Mouse (Mus musculus) lung, embryonic 16.5 days (tissue): ENCODE data around the gene Fen1. TPM values are rescaled to one million over a fixed set of nuclear protein-coding genes. Genes with fewer than 3 reads are reported as not detected.
"Not testable (repeated sequence)": the region's sequence is repeated elsewhere in the genome, so short reads cannot be mapped to it uniquely, and the experiment has no call there.

Source experiments
- ATAC-seq: fragments of 200-750 bp; cut with Nextera tagmentation; 2 replicates; pipeline ENCODE4 v1.8.0; 2017; ENCODE audit warnings: low read depth, mild to moderate bottlenecking, moderate library complexity
- H3K27ac ChIP-seq: fragments of 300-500 bp; sonication (generic); 2 replicates; pipeline ENCODE4 v1.5.1; 2014; ENCODE audit warnings: mild to moderate bottlenecking, control low read depth, low read length
- H3K27me3 ChIP-seq: fragments of 300-500 bp; sonication (generic); 2 replicates; pipeline ENCODE4 v1.6.1; 2014; ENCODE audit warnings: low read depth, low read length, mixed read lengths; ENCODE audit not compliant: control insufficient read depth, insufficient read depth
- H3K36me3 ChIP-seq: fragments of 300-500 bp; sonication (generic); 2 replicates; pipeline ENCODE4 v1.6.1; 2014; ENCODE audit warnings: low read length; ENCODE audit not compliant: control insufficient read depth, insufficient read depth
- H3K4me1 ChIP-seq: fragments of 300-500 bp; sonication (generic); replicated peaks from 2 replicates; pipeline ENCODE4 v1.6.1; 2014; ENCODE audit warnings: low read length, mixed read lengths; ENCODE audit not compliant: control insufficient read depth, insufficient read depth
- H3K4me2 ChIP-seq: fragments of 300-500 bp; sonication (generic); 2 replicates; pipeline ENCODE4 v1.6.1; 2014; ENCODE audit warnings: low read depth, low read length, control low read depth
- H3K4me3 ChIP-seq: fragments of 300-500 bp; sonication (generic); 2 replicates; pipeline ENCODE4 v1.5.1; 2014; ENCODE audit warnings: mild to moderate bottlenecking, low read length, control low read depth
- H3K9ac ChIP-seq: fragments of 300-500 bp; sonication (generic); 2 replicates; pipeline ENCODE4 v1.6.1; 2014; ENCODE audit warnings: low read length, control low read depth
- H3K9me3 ChIP-seq: fragments of 300-500 bp; sonication (generic); 2 replicates; pipeline ENCODE4 v1.6.1; 2016; ENCODE audit warnings: low read length; ENCODE audit not compliant: control insufficient read depth
- WGBS: fragments of 180-500 bp; shearing (Covaris S2); extraction: QIAGEN DNeasy Blood & Tissue Kit; methylation state at CpG from one replicate; pipeline ENCODE4 v1.1.7; 2014; 5-methylcytosine and 5-hydroxymethylcytosine counted together
- microRNA-seq: library from miRNA; unstranded; fragments of <30 nt; microRNA quantifications from one replicate; pipeline ENCODE4, GENCODE M21; 2016
- polyA plus RNA-seq: library from polyadenylated mRNA; unstranded; fragments of >200 nt; fragmentation: Nextera tagmentation; extraction: Ambion mirVana; gene quantifications from 2 replicates; pipeline ENCODE4 v1.2.1, GENCODE M21; 2015

The Fen1 gene
- polyA plus RNA-seq, 1 experiment from 2014 or later: 106 TPM

DNA sequence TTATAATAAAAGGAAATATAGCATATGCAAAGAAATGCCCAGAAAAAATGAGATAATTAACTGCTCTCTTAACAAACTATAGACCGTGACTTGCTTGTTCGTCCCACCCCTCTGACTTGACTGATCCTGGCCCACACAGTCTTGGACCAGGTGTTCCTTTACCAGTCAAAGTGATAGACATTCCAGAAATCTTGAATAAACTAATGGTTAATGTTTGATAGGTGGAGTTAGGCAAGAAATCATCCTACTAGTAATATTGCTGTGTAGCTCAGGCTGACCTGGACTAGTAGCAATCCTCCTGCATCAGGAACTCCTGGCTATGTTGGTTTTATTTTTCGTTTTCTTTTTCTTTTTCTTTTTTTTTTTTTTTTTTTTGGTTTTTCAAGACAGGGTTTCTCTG, 35.5 kb downstream of the Fen1 start:
- no peak for ATAC-seq
- H3K9me3 ChIP-seq: no peaks in the 10 kb centered on the region
- H3K4me3 ChIP-seq: no peak overlapping the region
- H3K27me3 ChIP-seq: no peaks in the 10 kb centered on the region
- H3K9ac ChIP-seq: no peak overlapping the region
- no peaks in the 10 kb centered on the region for H3K4me1 ChIP-seq
- WGBS: 80% methylated on average over 3 of the region's 3 CpGs
- no peaks in the 10 kb centered on the region for H3K36me3 ChIP-seq
- no peak overlapping the region for H3K4me2 ChIP-seq
- H3K27ac ChIP-seq: no peak overlapping the region

DNA sequence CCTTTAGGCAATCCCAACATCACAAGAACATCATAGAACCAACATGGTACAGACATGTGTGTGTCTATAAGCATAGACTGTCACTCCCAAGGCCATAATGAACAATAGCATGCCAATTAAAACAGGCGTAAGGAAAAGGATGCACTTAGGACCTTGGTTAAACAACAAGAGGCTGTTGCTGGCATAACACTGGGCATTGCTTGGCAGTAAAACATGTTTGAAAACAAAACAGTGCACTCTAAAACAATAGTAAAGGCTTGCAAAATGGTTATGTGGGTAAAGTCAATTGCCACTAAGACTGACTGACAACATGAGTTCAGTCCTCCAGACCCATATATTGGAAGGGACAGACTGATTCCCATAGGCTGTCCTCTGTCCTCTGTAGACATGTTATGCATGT, 36.0 kb downstream of the Fen1 start:
- no peak overlapping the region for H3K4me2 ChIP-seq
- no peaks in the 10 kb centered on the region for H3K36me3 ChIP-seq
- no peaks in the 10 kb centered on the region for H3K4me1 ChIP-seq
- no peak for ATAC-seq
- H3K4me3 ChIP-seq: no peak overlapping the region
- H3K27me3 ChIP-seq: no peaks in the 10 kb centered on the region
- 73% methylated on average over 1 of the region's 1 CpGs for WGBS
- no peak overlapping the region for H3K27ac ChIP-seq
- no peak overlapping the region for H3K9ac ChIP-seq
- no peaks in the 10 kb centered on the region for H3K9me3 ChIP-seq

GRCm38 (mm10) chr19:10167112-10167511, 36.9 kb downstream of the Fen1 start:
- WGBS: 51% methylated on average over 4 of the region's 4 CpGs
- Histone ChIP-seq H3K4me3 (no peak overlapping the region), H3K4me1 (no peaks in the 10 kb centered on the region)

DNA sequence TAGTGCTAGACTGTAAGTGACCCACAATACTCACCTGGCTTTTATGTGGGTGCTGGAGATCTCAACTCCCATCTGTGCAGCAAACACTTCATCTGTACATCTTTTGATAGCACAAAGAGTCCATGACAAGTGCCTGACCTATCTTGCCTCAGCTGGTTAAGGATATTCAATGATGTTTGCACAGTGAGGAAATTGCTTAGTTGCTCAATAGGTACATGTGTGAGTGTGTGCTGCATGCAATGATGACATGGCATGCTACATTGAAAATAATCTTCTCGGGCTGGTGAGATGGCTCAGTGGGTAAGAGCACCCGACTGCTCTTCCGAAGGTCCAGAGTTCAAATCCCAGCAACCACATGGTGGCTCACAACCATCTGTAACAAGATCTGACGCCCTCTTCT, 38.0 kb downstream of the Fen1 start:
- not testable (repeated sequence) for H3K27me3 ChIP-seq, H3K27ac ChIP-seq, H3K9ac ChIP-seq, H3K9me3 ChIP-seq, H3K4me3 ChIP-seq, H3K4me2 ChIP-seq, H3K36me3 ChIP-seq, H3K4me1 ChIP-seq, ATAC-seq
- 88% methylated on average over 3 of the region's 4 CpGs for WGBS

More at GRCm38 (mm10) chr19:10167112-10167511, 36.9 kb downstream of the Fen1 start:
- H3K27ac ChIP-seq: no peak overlapping the region
- H3K27me3 ChIP-seq: no peaks in the 10 kb centered on the region
- ATAC-seq: no peak
- H3K9me3 ChIP-seq: no peaks in the 10 kb centered on the region; the same call in 1 of the 2 replicates
- H3K4me2 ChIP-seq: no peak overlapping the region
- H3K9ac ChIP-seq: no peak overlapping the region
- H3K36me3 ChIP-seq: no peaks in the 10 kb centered on the region

GRCm38 (mm10) chr19:10163896-10164295, 40.1 kb downstream of the Fen1 start:
- 80% methylated on average over 3 of the region's 3 CpGs for WGBS
- Histone ChIP-seq H3K4me2 (no peak overlapping the region), H3K4me1 (no peaks in the 10 kb centered on the region), H3K36me3 (no peaks in the 10 kb centered on the region), H3K9ac (no peak overlapping the region), H3K4me3 (no peak overlapping the region), H3K27me3 (no peaks in the 10 kb centered on the region), H3K27ac (no peak overlapping the region), H3K9me3 (no peaks in the 10 kb centered on the region; the same call in 1 of the 2 replicates)
- no peak for ATAC-seq

- no peak for ATAC-seq
- Histone ChIP-seq H3K27me3 (no peaks in the 10 kb centered on the region), H3K9ac (no peak overlapping the region), H3K27ac (no peak overlapping the region), H3K4me3 (no peak overlapping the region), H3K36me3 (no peaks in the 10 kb centered on the region), H3K4me1 (no peaks in the 10 kb centered on the region), H3K4me2 (no peak overlapping the region), H3K9me3 (no peaks in the 10 kb centered on the region; the same call in 1 of the 2 replicates)
- 61% methylated on average over 2 of the region's 2 CpGs for WGBS
Observed at GRCm38 (mm10) chr19:10157725-10158124, 46.2 kb downstream of the Fen1 start.

GRCm38 (mm10) chr19:10149189-10149588, 54.8 kb downstream of the Fen1 start:
- Histone ChIP-seq H3K27ac (no peak overlapping the region), H3K9me3 (no peaks in the 10 kb centered on the region), H3K9ac (no peak overlapping the region), H3K36me3 (no peaks in the 10 kb centered on the region), H3K4me1 (no peaks in the 10 kb centered on the region), H3K4me2 (no peak overlapping the region), H3K27me3 (no peaks in the 10 kb centered on the region), H3K4me3 (no peak overlapping the region)
- no peak for ATAC-seq
- WGBS: 53% methylated on average over 3 of the region's 3 CpGs

Small RNA genes lying within 50 kb of the gene (microRNA-seq; reads per million reads assigned to microRNA genes)
- gene Mir6993: 1.4 reads per million

Other genes with a start within 250 kb of the Fen1 start
- gene Fth1, start 223.6 kb downstream of the Fen1 start, polyA plus RNA-seq: 1,957 and 1,991 TPM in 2 replicates
- 1.1 and 1.4 TPM in 2 replicates for gene Best1, start 202.5 kb downstream of the Fen1 start, polyA plus RNA-seq
- 30.3 and 33.0 TPM in 2 replicates for gene Rab3il1, start 202.5 kb downstream of the Fen1 start, polyA plus RNA-seq
- 72.0 and 76.0 TPM in 2 replicates for gene Fads3, start 162.6 kb downstream of the Fen1 start, polyA plus RNA-seq
- gene Fads2, start 102.4 kb downstream of the Fen1 start, polyA plus RNA-seq: 67.5 and 74.5 TPM in 2 replicates
- 78.2 and 91.0 TPM in 2 replicates for gene Fads1, start 21.3 kb downstream of the Fen1 start, polyA plus RNA-seq
- gene Tmem258, start 155 bp downstream of the Fen1 start, polyA plus RNA-seq: 488 and 498 TPM in 2 replicates
- 5.0 and 6.0 TPM in 2 replicates for gene Myrf, start 36.6 kb upstream of the Fen1 start, polyA plus RNA-seq
- gene Dagla, start 100.7 kb upstream of the Fen1 start, polyA plus RNA-seq: 3.0 and 3.2 TPM in 2 replicates
- gene Syt7, start 184.9 kb upstream of the Fen1 start, polyA plus RNA-seq: 0.75 and 0.82 TPM in 2 replicates